Mouse (Mus musculus) hindbrain, embryonic 10.5 days (tissue): ENCODE data around the gene Nucb1. TPM values are rescaled to one million over a fixed set of nuclear protein-coding genes. Genes with fewer than 3 reads are reported as not detected.
"Not testable (repeated sequence)": the region's sequence is repeated elsewhere in the genome, so short reads cannot be mapped to it uniquely, and the experiment has no call there.

Experiments
- DNase-seq: peaks from one replicate; pipeline ENCODE4 v3.0.0-alpha.2; 2017; ENCODE audit warnings: low spot score
- H3K27ac ChIP-seq: fragments of 300-500 bp; sonication (generic); 2 replicates; pipeline ENCODE4 v1.5.1; 2016; ENCODE audit warnings: mild to moderate bottlenecking, moderate library complexity
- H3K27me3 ChIP-seq: fragments of 300-500 bp; sonication (generic); 2 replicates; pipeline ENCODE4 v1.6.1; 2016; ENCODE audit warnings: mild to moderate bottlenecking; ENCODE audit not compliant: poor library complexity, insufficient read depth, severe bottlenecking
- H3K36me3 ChIP-seq: fragments of 300-500 bp; sonication (generic); 2 replicates; pipeline ENCODE4 v1.6.1; 2016; ENCODE audit warnings: mild to moderate bottlenecking, moderate library complexity
- H3K4me1 ChIP-seq: fragments of 300-500 bp; sonication (generic); replicated peaks from 2 replicates; pipeline ENCODE4 v1.6.1; 2016; ENCODE audit warnings: mild to moderate bottlenecking
- H3K4me3 ChIP-seq: fragments of 300-500 bp; sonication (generic); 2 replicates; pipeline ENCODE4 v1.5.1; 2016; ENCODE audit warnings: mild to moderate bottlenecking, moderate library complexity
- H3K9me3 ChIP-seq: fragments of 300-500 bp; sonication (generic); 2 replicates; pipeline ENCODE4 v1.6.1; 2016; ENCODE audit warnings: mild to moderate bottlenecking, moderate library complexity
- WGBS: fragments of 180-500 bp; shearing (Covaris S2); methylation state at CpG from one replicate; pipeline ENCODE4 v1.1.7; 2016; 5-methylcytosine and 5-hydroxymethylcytosine counted together
- polyA plus RNA-seq: library from polyadenylated mRNA; unstranded; fragments of >200 nt; fragmentation: Nextera tagmentation; extraction: Ambion mirVana; gene quantifications from 2 replicates; pipeline ENCODE4 v1.2.1, GENCODE M21; 2016

Gene Nucb1
- polyA plus RNA-seq, 1 experiment from 2014 or later: 115 TPM

- DNase-seq: no peak
- Histone ChIP-seq H3K4me1 (peaks cover 48% of the 10 kb centered on the region), H3K27me3 (no peaks in the 10 kb centered on the region), H3K4me3 (peak overlapping the region; percentile 62), H3K27ac (peak overlapping the region; percentile 94), H3K9me3 (no peaks in the 10 kb centered on the region), H3K36me3 (peaks cover 19% of the 10 kb centered on the region)
- WGBS: 57% methylated on average over 16 of the region's 16 CpGs
These were observed 12.1 kb upstream of the Nucb1 start for GRCm38 (mm10) chr7:45522194-45522752.

- no peaks in the 10 kb centered on the region for H3K9me3 ChIP-seq
- peaks cover 46% of the 10 kb centered on the region for H3K4me1 ChIP-seq
- peak; percentile 88 for DNase-seq
- peak overlapping the region; percentile 62 for H3K4me3 ChIP-seq
- 1% methylated on average over 28 of the region's 28 CpGs for WGBS
- peaks cover 19% of the 10 kb centered on the region for H3K36me3 ChIP-seq
- H3K27me3 ChIP-seq: no peaks in the 10 kb centered on the region
- H3K27ac ChIP-seq: peak overlapping the region; percentile 94
These were observed 11.6 kb upstream of the Nucb1 start for GRCm38 (mm10) chr7:45521728-45522184.

GRCm38 (mm10) chr7:45520605-45521004 lies 10.4 kb upstream of the Nucb1 start:
- no peak for DNase-seq
- Histone ChIP-seq H3K4me3 (no peak overlapping the region), H3K4me1 (peaks cover 43% of the 10 kb centered on the region), H3K9me3 (no peaks in the 10 kb centered on the region), H3K27ac (no peak overlapping the region), H3K36me3 (peaks cover 19% of the 10 kb centered on the region), H3K27me3 (no peaks in the 10 kb centered on the region)
- 92% methylated on average over 7 of the region's 7 CpGs for WGBS

GRCm38 (mm10) chr7:45519345-45520120 lies 9.3 kb upstream of the Nucb1 start:
- Histone ChIP-seq H3K4me1 (peaks cover 39% of the 10 kb centered on the region), H3K27ac (no peak overlapping the region), H3K4me3 (no peak overlapping the region), H3K36me3 (peaks cover 15% of the 10 kb centered on the region), H3K27me3 (no peaks in the 10 kb centered on the region), H3K9me3 (no peaks in the 10 kb centered on the region)
- no peak for DNase-seq
- 77% methylated on average over 8 of the region's 8 CpGs for WGBS

GRCm38 (mm10) chr7:45518618-45519017 lies 8.4 kb upstream of the Nucb1 start:
- DNase-seq: no peak

GRCm38 (mm10) chr7:45516846-45517245 lies 6.6 kb upstream of the Nucb1 start:
- not testable (repeated sequence) for DNase-seq, H3K27me3 ChIP-seq, H3K4me3 ChIP-seq, H3K36me3 ChIP-seq, H3K9me3 ChIP-seq, H3K27ac ChIP-seq
- WGBS: 72% methylated on average over 5 of the region's 5 CpGs
- H3K4me1 ChIP-seq: peaks cover 15% of the 10 kb centered on the region; the same call in 1 of the 2 replicates

More at GRCm38 (mm10) chr7:45518618-45519017, 8.4 kb upstream of the Nucb1 start:
- no peaks in the 10 kb centered on the region for H3K9me3 ChIP-seq
- peaks cover 33% of the 10 kb centered on the region for H3K4me1 ChIP-seq
- H3K36me3 ChIP-seq: peaks cover 9% of the 10 kb centered on the region
- H3K27me3 ChIP-seq: no peaks in the 10 kb centered on the region
- H3K27ac ChIP-seq: no peak overlapping the region
- WGBS: 90% methylated on average over 16 of the region's 16 CpGs
- no peak overlapping the region for H3K4me3 ChIP-seq

- 0 out of 2 replicates have a peak overlapping the region, but pooled peaks have one; percentile 59 for H3K27ac ChIP-seq
- peak overlapping the region; percentile 26 for H3K4me3 ChIP-seq
- no peaks in the 10 kb centered on the region for H3K27me3 ChIP-seq
- peaks cover 10% of the 10 kb centered on the region; the same call in 1 of the 2 replicates for H3K4me1 ChIP-seq
- H3K9me3 ChIP-seq: no peaks in the 10 kb centered on the region
- WGBS: 29% methylated on average over 16 of the region's 16 CpGs
- H3K36me3 ChIP-seq: no peaks in the 10 kb centered on the region
- peak; percentile 33 for DNase-seq
These were observed 5.2 kb upstream of the Nucb1 start for GRCm38 (mm10) chr7:45515436-45515835.

GRCm38 (mm10) chr7:45514411-45514810 lies 4.2 kb upstream of the Nucb1 start:
- H3K27me3 ChIP-seq: no peaks in the 10 kb centered on the region
- peaks cover 14% of the 10 kb centered on the region for H3K4me1 ChIP-seq
- DNase-seq: no peak
- WGBS: 84% methylated on average over 7 of the region's 7 CpGs
- H3K36me3 ChIP-seq: no peaks in the 10 kb centered on the region
- no peaks in the 10 kb centered on the region for H3K9me3 ChIP-seq
- no peak overlapping the region for H3K4me3 ChIP-seq
- H3K27ac ChIP-seq: no peak overlapping the region

GRCm38 (mm10) chr7:45509181-45509882 lies 874 bp downstream of the Nucb1 start:
- Histone ChIP-seq H3K27me3 (no peaks in the 10 kb centered on the region), H3K36me3 (peaks cover 35% of the 10 kb centered on the region), H3K27ac (peak overlapping the region; percentile 93), H3K9me3 (no peaks in the 10 kb centered on the region), H3K4me1 (peaks cover 17% of the 10 kb centered on the region), H3K4me3 (peak overlapping the region; percentile 83)
- 48% methylated on average over 19 of the region's 19 CpGs for WGBS
- DNase-seq: no peak

GRCm38 (mm10) chr7:45508561-45508960 lies 1.6 kb downstream of the Nucb1 start:
- Histone ChIP-seq H3K36me3 (peaks cover 35% of the 10 kb centered on the region), H3K9me3 (no peaks in the 10 kb centered on the region), H3K4me1 (peaks cover 17% of the 10 kb centered on the region), H3K4me3 (peak overlapping the region; percentile 83; the same call in 1 of the 2 replicates), H3K27ac (no peak overlapping the region), H3K27me3 (no peaks in the 10 kb centered on the region)
- WGBS: 91% methylated on average over 6 of the region's 6 CpGs
- no peak for DNase-seq

- H3K36me3 ChIP-seq: peaks cover 40% of the 10 kb centered on the region
- no peaks in the 10 kb centered on the region for H3K9me3 ChIP-seq
- 92% methylated on average over 6 of the region's 6 CpGs for WGBS
- no peaks in the 10 kb centered on the region for H3K27me3 ChIP-seq
- H3K4me3 ChIP-seq: no peak overlapping the region
- H3K4me1 ChIP-seq: peaks cover 21% of the 10 kb centered on the region
- no peak for DNase-seq
- no peak overlapping the region for H3K27ac ChIP-seq
These were observed 2.6 kb downstream of the Nucb1 start for GRCm38 (mm10) chr7:45507583-45507982.

- WGBS: 93% methylated on average over 6 of the region's 6 CpGs
- Histone ChIP-seq H3K9me3 (no peaks in the 10 kb centered on the region), H3K27ac (no peak overlapping the region), H3K36me3 (peaks cover 95% of the 10 kb centered on the region), H3K4me1 (0 out of 2 replicates have a peak, but pooled peaks cover 7% of the 10 kb centered on the region), H3K27me3 (no peaks in the 10 kb centered on the region), H3K4me3 (no peak overlapping the region)
- no peak for DNase-seq
These were observed 11.8 kb downstream of the Nucb1 start for GRCm38 (mm10) chr7:45498427-45498826.

GRCm38 (mm10) chr7:45494548-45494947 lies 15.7 kb downstream of the Nucb1 start:
- DNase-seq: no peak
- Histone ChIP-seq H3K27me3 (no peaks in the 10 kb centered on the region), H3K27ac (no peak overlapping the region), H3K4me3 (no peak overlapping the region), H3K4me1 (peaks cover 20% of the 10 kb centered on the region), H3K36me3 (peaks cover 77% of the 10 kb centered on the region), H3K9me3 (no peaks in the 10 kb centered on the region)
- 79% methylated on average over 9 of the region's 9 CpGs for WGBS
